Mouse (Mus musculus) MEL (cell line): ENCODE results near the gene Aff1. TPM values are rescaled to one million over a fixed set of nuclear protein-coding genes. Genes with fewer than 3 reads are reported as not detected.

Source experiments
- DNase-seq: peaks from one replicate; pipeline ENCODE4 v3.0.0; 2011; ENCODE audit warnings: low read depth, low spot score
- H3K27ac ChIP-seq: 2 replicates; pipeline ENCODE4 v1.5.1; 2012; ENCODE audit warnings: low read depth, mild to moderate bottlenecking, control low read depth, low read length, moderate library complexity; ENCODE audit not compliant: control insufficient read depth
- H3K27me3 ChIP-seq, 2 experiments: fragments of 150-350 bp in 1 of 2; sonication (generic) in 1 of 2; 2 replicates each; pipeline ENCODE4 v1.6.1; 2012; ENCODE audit warnings: low read length in 2 of 2, mild to moderate bottlenecking in 2 of 2, improper control_type of control experiment in 1 of 2, moderate library complexity in 1 of 2; ENCODE audit not compliant: insufficient read depth in 2 of 2, control insufficient read depth in 1 of 2
- H3K36me3 ChIP-seq, 2 experiments: 2 replicates each; pipeline ENCODE4 v1.6.1; 2012 to 2014; ENCODE audit warnings: low read length in 2 of 2, improper control_type of control experiment in 1 of 2, inconsistent platforms in 1 of 2, mild to moderate bottlenecking in 1 of 2; ENCODE audit not compliant: insufficient read depth in 2 of 2, control insufficient read depth in 1 of 2
- H3K4me1 ChIP-seq, 2 experiments: fragments of 150-350 bp in 1 of 2; sonication (generic) in 1 of 2; 2 replicates each; pipeline ENCODE4 v1.6.1; 2012; ENCODE audit warnings: low read length in 2 of 2, improper control_type of control experiment in 1 of 2, mild to moderate bottlenecking in 1 of 2; ENCODE audit not compliant: insufficient read depth in 2 of 2, control insufficient read depth in 1 of 2
- H3K4me3 ChIP-seq, 2 experiments: fragments of 150-350 bp in 1 of 2; sonication (generic) in 1 of 2; 2 replicates each; pipeline ENCODE4 v1.5.1; 2012; ENCODE audit warnings: low read depth in 2 of 2, low read length in 2 of 2, mild to moderate bottlenecking in 2 of 2, moderate library complexity in 2 of 2, control low read depth in 1 of 2, improper control_type of control experiment in 1 of 2; ENCODE audit not compliant: control insufficient read depth in 1 of 2, insufficient read depth in 1 of 2
- H3K79me2 ChIP-seq: 2 replicates; pipeline ENCODE4 v1.6.1; 2012; ENCODE audit warnings: mild to moderate bottlenecking, low read length, moderate library complexity; ENCODE audit not compliant: control insufficient read depth, poor library complexity, insufficient read depth
- H3K9ac ChIP-seq: 2 replicates; pipeline ENCODE4 v1.6.1; 2012; ENCODE audit warnings: low read depth, mild to moderate bottlenecking, control low read depth, low read length, moderate library complexity; ENCODE audit not compliant: control insufficient read depth, poor library complexity, severe bottlenecking
- H3K9me3 ChIP-seq: fragments of 150-350 bp; sonication (generic); replicated peaks from 2 replicates; pipeline ENCODE4 v1.6.1; 2012; ENCODE audit warnings: mild to moderate bottlenecking, low read length, improper control_type of control experiment, moderate library complexity; ENCODE audit not compliant: insufficient read depth
- CHD1 ChIP-seq: IDR thresholded peaks from 2 replicates; pipeline ENCODE4 v1.6.1; 2012; ENCODE audit warnings: low read depth, mild to moderate bottlenecking, inconsistent platforms, low read length, improper control_type of control experiment
- CHD2 ChIP-seq: IDR thresholded peaks from 2 replicates; pipeline ENCODE4 v1.6.1; 2011; ENCODE audit warnings: low read length, improper control_type of control experiment
- CTCF ChIP-seq, 3 experiments: IDR thresholded peaks in 2 of 3; conservative IDR thresholded peaks in 1 of 3; 2 replicates each; pipeline ENCODE4 v1.5.1; 2011 to 2012; ENCODE audit warnings: low read length in 3 of 3, low read depth in 2 of 3, mild to moderate bottlenecking in 2 of 3, improper control_type of control experiment in 1 of 3, inconsistent platforms in 1 of 3, mixed read lengths in 1 of 3, moderate library complexity in 1 of 3; ENCODE audit not compliant: control insufficient read depth in 1 of 3, insufficient read depth in 1 of 3, poor library complexity in 1 of 3, severe bottlenecking in 1 of 3
- E2F4 ChIP-seq: IDR thresholded peaks from 2 replicates; pipeline ENCODE4 v1.6.1; 2011; ENCODE audit warnings: low read depth, low read length, improper control_type of control experiment, borderline replicate concordance
- EP300 ChIP-seq, 2 experiments: IDR thresholded peaks; 2 replicates each; pipeline ENCODE4 v1.6.1; 2011; ENCODE audit warnings: improper control_type of control experiment in 2 of 2, low read length in 2 of 2, low read depth in 1 of 2, mild to moderate bottlenecking in 1 of 2
- ETS1 ChIP-seq: IDR thresholded peaks from 2 replicates; pipeline ENCODE4 v1.6.1; 2012; ENCODE audit warnings: low read depth, mild to moderate bottlenecking, inconsistent platforms, low read length, improper control_type of control experiment, moderate library complexity
- MEF2A ChIP-seq: IDR thresholded peaks from 2 replicates; pipeline ENCODE4 v1.6.1; 2014; ENCODE audit warnings: low read depth, mild to moderate bottlenecking, inconsistent platforms, low read length, improper control_type of control experiment; ENCODE audit not compliant: poor library complexity, insufficient replicate concordance, severe bottlenecking; ENCODE audit errors: extremely low read depth
- MYC ChIP-seq: IDR thresholded peaks from 2 replicates; pipeline ENCODE4 v1.6.1; 2011; ENCODE audit warnings: low read depth, mild to moderate bottlenecking, low read length, improper control_type of control experiment, moderate library complexity
- NRF1 ChIP-seq: IDR thresholded peaks from 2 replicates; pipeline ENCODE4 v1.6.1; 2014; ENCODE audit warnings: low read depth, mild to moderate bottlenecking, inconsistent platforms, low read length, improper control_type of control experiment, moderate library complexity; ENCODE audit not compliant: poor library complexity, insufficient read depth, severe bottlenecking
- POLR2AphosphoS5 ChIP-seq: IDR thresholded peaks from 2 replicates; pipeline ENCODE4 v1.6.1; 2012; ENCODE audit warnings: low read depth, borderline replicate concordance, mild to moderate bottlenecking, inconsistent platforms, low read length, moderate library complexity, mixed read lengths
- RAD21 ChIP-seq: IDR thresholded peaks from 2 replicates; pipeline ENCODE4 v1.6.1; 2011; ENCODE audit warnings: mild to moderate bottlenecking, low read depth, low read length, improper control_type of control experiment
- RCOR1 ChIP-seq: IDR thresholded peaks from 2 replicates; pipeline ENCODE4 v1.6.1; 2012; ENCODE audit warnings: low read depth, mild to moderate bottlenecking, inconsistent platforms, low read length, improper control_type of control experiment
- SIN3A ChIP-seq: IDR thresholded peaks from 2 replicates; pipeline ENCODE4 v1.6.1; 2012; ENCODE audit warnings: low read length, improper control_type of control experiment, inconsistent platforms
- SMC3 ChIP-seq: IDR thresholded peaks from 2 replicates; pipeline ENCODE4 v1.6.1; 2011; ENCODE audit warnings: low read depth, low read length, improper control_type of control experiment
- TBP ChIP-seq: IDR thresholded peaks from 2 replicates; pipeline ENCODE4 v1.8.0; 2011; ENCODE audit warnings: low read depth, low read length, improper control_type of control experiment
- ZC3H11A ChIP-seq: IDR thresholded peaks from 2 replicates; pipeline ENCODE4 v1.6.1; 2012; ENCODE audit warnings: low read depth, mild to moderate bottlenecking, inconsistent platforms, low read length, improper control_type of control experiment
- ZKSCAN1 ChIP-seq: IDR thresholded peaks from 2 replicates; pipeline ENCODE4 v1.6.1; 2012; ENCODE audit warnings: low read depth, mild to moderate bottlenecking, inconsistent platforms, low read length, improper control_type of control experiment, moderate library complexity
- polyA plus RNA-seq, 2 experiments: library from polyadenylated mRNA; stranded (reverse) in 1 of 2; unstranded in 1 of 2; fragments of >175 nt in 1 of 2; fragments of >200 nt in 1 of 2; gene quantifications; 2 replicates each; pipeline versions ENCODE4 v1.2.1 to v1.2.4; 2012; ENCODE audit warnings: low replicate concordance in 2 of 2, low read depth in 1 of 2; ENCODE audit not compliant: insufficient read length in 2 of 2, insufficient read depth in 1 of 2, missing spikeins in 1 of 2
- total RNA-seq: library from RNA; depleted of rRNA; stranded (reverse); fragments of 300-350 nt; gene quantifications from 2 replicates; pipeline ENCODE4 v1.2.3, GENCODE M21; 2012

Gene Aff1
- total and polyA plus RNA-seq, 3 experiments, result 5.4 to 13.4 TPM; not detected in 1

GRCm38 (mm10) chr5:103854041-103854806, 162.1 kb downstream of the Aff1 start:
- Histone ChIP-seq H3K27ac (no peak overlapping the region), H3K9me3 (no peaks in the 10 kb centered on the region), H3K27me3 (no peaks in the 10 kb centered on the region), H3K4me3 (no peak overlapping the region), H3K36me3 (peaks cover 0 to 3% of the 10 kb centered on the region in 2 experiments; a peak in 2 of 4 replicates), H3K4me1 (no peaks in the 10 kb centered on the region), H3K9ac (no peak overlapping the region), H3K79me2 (no peaks in the 10 kb centered on the region)
- no peak for TF ChIP-seq RAD21
- no peak for TF ChIP-seq TBP
- no peak for TF ChIP-seq NRF1
- no peak for DNase-seq

- no peaks in the 10 kb centered on the region for H3K9me3 ChIP-seq
- TF ChIP-seq CHD1 (no peak), MYC (no peak), E2F4 (no peak), ZC3H11A (no peak), CHD2 (no peak), POLR2AphosphoS5 (no peak), EP300 (IDR thresholded peaks at IDR 0.05; ENCODE audit: low read depth in 1 of 2, low read length in 2 of 2) (no peak), CTCF (IDR thresholded peaks at IDR 0.05 in 2 of 3, conservative IDR thresholded peaks at IDR 0.05 in 1 of 3; ENCODE audit: control insufficient read depth in 1 of 3, insufficient read depth in 1 of 3, low read depth in 2 of 3, low read length in 3 of 3, poor library complexity in 1 of 3, severe bottlenecking in 1 of 3) (no peak), SMC3 (no peak), ZKSCAN1 (no peak), MEF2A (no peak), SIN3A (no peak), ETS1 (no peak), RCOR1 (no peak)
- DNase-seq, result no peak
- no peak overlapping the region for H3K9ac ChIP-seq
- H3K36me3 ChIP-seq, result peaks cover 0 to 3% of the 10 kb centered on the region in 2 experiments; a peak in 2 of 4 replicates
- no peaks in the 10 kb centered on the region for H3K4me1 ChIP-seq
- no peak overlapping the region for H3K4me3 ChIP-seq
- H3K79me2 ChIP-seq, result no peaks in the 10 kb centered on the region
- H3K27me3 ChIP-seq, result no peaks in the 10 kb centered on the region
- no peak overlapping the region for H3K27ac ChIP-seq
Observed at GRCm38 (mm10) chr5:103854807-103855194, 162.6 kb downstream of the Aff1 start.
